Mouse (Mus musculus) lung, embryonic 15.5 days (tissue): ENCODE results near the gene 4930519P11Rik. TPM values are rescaled to one million over a fixed set of nuclear protein-coding genes. Genes with fewer than 3 reads are reported as not detected.

Experiments used
- ATAC-seq: fragments of 200-750 bp; cut with Nextera tagmentation; 2 replicates; pipeline ENCODE4 v1.8.0; 2017; ENCODE audit warnings: moderate number of reproducible peaks, borderline replicate concordance; ENCODE audit not compliant: low FRiP score, low TSS enrichment; ENCODE audit errors: extremely low read depth
- H3K27ac ChIP-seq: fragments of 300-500 bp; sonication (generic); 2 replicates; pipeline ENCODE4 v1.5.1; 2015; ENCODE audit warnings: moderate library complexity, mild to moderate bottlenecking, inconsistent platforms
- H3K27me3 ChIP-seq: fragments of 300-500 bp; sonication (generic); 2 replicates; pipeline ENCODE4 v1.6.1; 2015; ENCODE audit warnings: inconsistent platforms
- H3K36me3 ChIP-seq: fragments of 300-500 bp; sonication (generic); 2 replicates; pipeline ENCODE4 v1.6.1; 2015; ENCODE audit warnings: inconsistent platforms
- H3K4me1 ChIP-seq: fragments of 300-500 bp; sonication (generic); 2 replicates; pipeline ENCODE4 v1.6.1; 2015; ENCODE audit warnings: inconsistent platforms
- H3K4me2 ChIP-seq: fragments of 300-500 bp; sonication (generic); 2 replicates; pipeline ENCODE4 v1.6.1; 2015; ENCODE audit warnings: inconsistent platforms, mild to moderate bottlenecking, moderate library complexity
- H3K4me3 ChIP-seq: fragments of 300-500 bp; sonication (generic); 2 replicates; pipeline ENCODE4 v1.5.1; 2015; ENCODE audit warnings: mild to moderate bottlenecking, inconsistent platforms
- H3K9ac ChIP-seq: fragments of 300-500 bp; sonication (generic); 2 replicates; pipeline ENCODE4 v1.6.1; 2015; ENCODE audit warnings: inconsistent platforms
- H3K9me3 ChIP-seq: fragments of 300-500 bp; sonication (generic); 2 replicates; pipeline ENCODE4 v1.6.1; 2016; ENCODE audit warnings: inconsistent platforms
- WGBS: fragments of 180-500 bp; shearing (Covaris S2); methylation state at CpG from one replicate; pipeline ENCODE4 v1.1.7; 2015; 5-methylcytosine and 5-hydroxymethylcytosine counted together
- polyA plus RNA-seq: library from polyadenylated mRNA; unstranded; fragments of >200 nt; fragmentation: Nextera tagmentation; extraction: Ambion mirVana; gene quantifications from 2 replicates; pipeline ENCODE4 v1.2.1, GENCODE M21; 2015

4930519P11Rik gene
- polyA plus RNA-seq, 1 experiment from 2014 or later = not detected

DNA sequence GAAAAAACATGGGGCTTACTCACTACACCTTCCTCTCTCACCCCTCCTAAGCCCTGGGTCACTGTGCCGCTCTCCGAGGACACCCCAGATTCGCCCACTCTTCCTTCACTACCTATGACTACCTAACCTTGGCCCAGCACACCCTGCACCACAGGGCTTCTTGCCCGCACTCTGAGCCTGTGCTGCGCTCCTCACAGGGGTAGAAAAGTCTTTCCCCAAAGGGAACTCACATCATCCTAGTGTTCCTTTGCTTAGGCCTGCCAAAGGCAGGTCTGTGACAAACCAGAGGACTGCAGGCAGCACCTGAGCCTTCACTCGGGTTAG is 35.5 kb downstream of the 4930519P11Rik start:
- WGBS = 84% methylated on average over 6 of the region's 6 CpGs
- Histone ChIP-seq H3K4me2 (no peak overlapping the region), H3K4me3 (no peak overlapping the region), H3K27ac (no peak overlapping the region), H3K9me3 (no peaks in the 10 kb centered on the region), H3K27me3 (no peaks in the 10 kb centered on the region), H3K36me3 (no peaks in the 10 kb centered on the region), H3K9ac (no peak overlapping the region), H3K4me1 (no peaks in the 10 kb centered on the region)
- ATAC-seq = no peak

DNA sequence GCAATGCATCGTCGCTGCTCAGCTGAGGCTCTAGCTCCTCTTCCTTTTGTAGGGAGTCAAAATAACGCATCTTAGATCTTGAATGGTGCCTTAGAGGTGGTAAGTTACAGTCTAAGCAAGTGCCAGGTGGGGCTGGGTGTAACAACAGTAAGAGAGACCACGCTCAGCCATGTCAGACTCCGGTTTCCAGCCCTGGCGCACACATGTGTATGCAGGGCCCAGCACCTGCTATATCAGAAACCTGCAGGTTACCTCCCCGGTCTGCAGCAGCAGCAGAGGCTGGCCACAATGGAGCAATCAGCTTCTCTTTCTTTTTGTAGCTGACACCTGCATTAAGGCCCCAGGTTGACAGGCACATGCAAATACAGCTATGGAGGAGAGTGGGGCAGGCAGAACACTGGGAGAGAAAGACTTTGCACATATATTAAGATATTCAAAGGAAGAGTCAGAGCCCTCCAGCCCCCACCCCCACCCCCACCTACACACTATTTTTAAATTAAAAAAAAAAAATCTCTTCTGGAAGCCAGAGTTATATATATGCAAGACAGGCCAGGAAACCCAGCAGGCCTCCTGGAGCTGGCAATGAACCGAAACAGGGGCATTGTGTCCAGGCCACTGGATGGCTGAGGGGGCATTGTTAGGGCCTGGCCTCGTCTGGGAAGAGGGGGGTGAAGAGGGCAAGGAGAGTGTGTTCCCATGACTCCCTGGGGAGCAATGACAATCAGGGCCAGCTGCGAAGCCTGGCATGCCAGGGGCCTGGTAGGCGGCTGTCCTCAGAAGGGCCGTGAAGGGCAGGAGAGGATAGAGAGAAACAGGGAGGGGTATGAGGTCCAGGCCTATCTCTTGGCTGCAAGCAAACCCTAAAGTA is 36.1 kb downstream of the 4930519P11Rik start:
- H3K4me1 ChIP-seq = no peaks in the 10 kb centered on the region
- H3K27ac ChIP-seq = no peak overlapping the region
- H3K4me3 ChIP-seq = no peak overlapping the region
- no peaks in the 10 kb centered on the region for H3K36me3 ChIP-seq
- WGBS = 57% methylated on average over 12 of the region's 12 CpGs
- H3K4me2 ChIP-seq = no peak overlapping the region
- no peak overlapping the region for H3K9ac ChIP-seq
- H3K9me3 ChIP-seq = no peaks in the 10 kb centered on the region
- no peaks in the 10 kb centered on the region for H3K27me3 ChIP-seq
- no peak for ATAC-seq

- no peaks in the 10 kb centered on the region for H3K27me3 ChIP-seq
- H3K4me3 ChIP-seq = no peak overlapping the region
- no peaks in the 10 kb centered on the region for H3K36me3 ChIP-seq
- no peak for ATAC-seq
- no peak overlapping the region for H3K9ac ChIP-seq
- H3K27ac ChIP-seq = no peak overlapping the region
- H3K4me2 ChIP-seq = no peak overlapping the region
- 72% methylated on average over 7 of the region's 7 CpGs for WGBS
- peaks cover 13% of the 10 kb centered on the region for H3K4me1 ChIP-seq
- no peaks in the 10 kb centered on the region for H3K9me3 ChIP-seq
Measured at GRCm38 (mm10) chr2:154574271-154574670, 39.0 kb downstream of the 4930519P11Rik start.

GRCm38 (mm10) chr2:154572996-154573395 is 40.2 kb downstream of the 4930519P11Rik start:
- Histone ChIP-seq H3K9ac (no peak overlapping the region), H3K36me3 (no peaks in the 10 kb centered on the region), H3K4me2 (no peak overlapping the region), H3K9me3 (no peaks in the 10 kb centered on the region), H3K4me3 (no peak overlapping the region), H3K27ac (no peak overlapping the region), H3K4me1 (peaks cover 22% of the 10 kb centered on the region), H3K27me3 (no peaks in the 10 kb centered on the region)
- ATAC-seq = no peak
- 61% methylated on average over 3 of the region's 3 CpGs for WGBS

DNA sequence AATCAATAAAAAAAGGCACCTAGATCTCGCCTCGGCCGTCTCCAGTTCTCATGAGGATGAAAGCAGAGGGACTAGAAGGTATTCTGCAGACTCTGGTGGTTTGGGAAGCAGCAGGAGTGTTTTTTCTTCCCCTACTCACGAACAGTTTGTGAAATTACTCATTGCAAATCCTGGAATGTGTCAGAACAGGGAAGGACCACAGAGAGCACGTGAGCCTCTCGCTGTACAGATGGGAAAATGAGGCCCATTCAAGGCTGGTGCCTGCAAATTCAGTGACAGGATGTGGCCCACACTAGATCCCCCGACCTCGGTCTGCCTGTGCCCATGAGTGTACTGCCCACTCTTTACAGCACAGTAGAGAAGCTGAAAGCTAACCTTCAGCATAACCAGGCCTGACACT is 41.3 kb downstream of the 4930519P11Rik start:
- Histone ChIP-seq H3K9ac (no peak overlapping the region), H3K36me3 (no peaks in the 10 kb centered on the region), H3K27ac (no peak overlapping the region), H3K4me2 (no peak overlapping the region), H3K4me1 (peaks cover 32% of the 10 kb centered on the region), H3K27me3 (no peaks in the 10 kb centered on the region), H3K9me3 (no peaks in the 10 kb centered on the region), H3K4me3 (no peak overlapping the region)
- WGBS = 64% methylated on average over 8 of the region's 8 CpGs
- no peak for ATAC-seq

DNA sequence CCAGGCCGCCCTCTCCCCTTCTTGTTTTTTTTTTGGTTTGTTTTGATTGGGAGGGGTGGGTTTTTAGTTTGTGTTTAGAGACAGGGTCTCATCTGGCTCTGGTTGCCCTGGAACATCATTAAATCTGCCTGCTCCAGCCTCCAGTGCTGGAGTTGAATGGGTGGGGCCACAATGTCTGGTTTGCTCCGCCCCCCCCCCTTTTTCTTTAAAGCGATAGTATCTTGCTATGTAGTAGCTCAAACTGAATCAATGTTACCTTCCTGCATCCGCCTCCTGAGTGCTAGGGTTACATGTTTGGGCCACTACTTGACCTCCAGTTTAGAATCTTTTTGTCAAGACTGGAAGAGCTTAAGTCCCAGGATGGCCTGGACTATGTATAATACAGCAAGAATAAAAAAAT is 42.0 kb downstream of the 4930519P11Rik start:
- no peak for ATAC-seq
- Histone ChIP-seq H3K9me3 (no peaks in the 10 kb centered on the region), H3K4me2 (no peak overlapping the region), H3K27ac (0 out of 2 replicates have a peak overlapping the region, but pooled peaks have one; percentile 93), H3K27me3 (no peaks in the 10 kb centered on the region), H3K4me1 (peaks cover 39% of the 10 kb centered on the region), H3K36me3 (no peaks in the 10 kb centered on the region), H3K9ac (no peak overlapping the region), H3K4me3 (no peak overlapping the region)
- WGBS = 80% methylated on average over 4 of the region's 4 CpGs

DNA sequence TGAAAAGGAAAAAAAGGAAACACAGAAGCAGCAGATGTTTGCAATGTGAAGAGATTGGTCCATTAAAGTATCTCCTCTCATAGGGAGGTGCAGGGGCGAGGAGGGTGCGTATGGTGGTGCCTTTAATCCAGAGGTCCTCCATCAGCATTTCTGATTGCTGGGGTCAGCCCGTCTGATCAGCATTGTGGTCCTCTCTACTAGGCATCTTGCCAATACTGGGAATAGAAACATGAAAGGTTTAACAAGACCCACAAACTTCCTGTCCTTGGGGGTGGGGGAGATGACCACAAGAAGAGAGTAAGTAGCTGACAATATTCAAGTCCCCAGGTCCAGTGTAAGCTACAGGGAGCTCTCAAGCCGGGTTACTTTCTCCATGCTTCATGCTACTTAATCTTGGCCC is 42.6 kb downstream of the 4930519P11Rik start:
- no peak for ATAC-seq
- H3K27me3 ChIP-seq = no peaks in the 10 kb centered on the region
- no peaks in the 10 kb centered on the region for H3K36me3 ChIP-seq
- 50% methylated on average over 4 of the region's 4 CpGs for WGBS
- H3K4me3 ChIP-seq = peak overlapping the region; percentile 90; the same call in 1 of the 2 replicates
- H3K27ac ChIP-seq = peak overlapping the region; percentile 93
- no peak overlapping the region for H3K9ac ChIP-seq
- peak overlapping the region; percentile 67 for H3K4me2 ChIP-seq
- H3K9me3 ChIP-seq = no peaks in the 10 kb centered on the region
- peaks cover 42% of the 10 kb centered on the region for H3K4me1 ChIP-seq

GRCm38 (mm10) chr2:154569836-154570286 is 43.4 kb downstream of the 4930519P11Rik start, which contains the start of gene E2f1:
Gene E2f1, minus strand, starts transcription at chr2:154569892.
- ATAC-seq = peak; percentile 96
- WGBS = 0% methylated on average over 37 of the region's 44 CpGs
- no peaks in the 10 kb centered on the region for H3K9me3 ChIP-seq
- H3K27ac ChIP-seq = peak within 1 kb of the TSS; percentile 93
- H3K4me2 ChIP-seq = peak within 1 kb of the TSS; percentile 67
- peaks cover 42% of the 10 kb centered on the region for H3K4me1 ChIP-seq
- H3K4me3 ChIP-seq = peak within 1 kb of the TSS; percentile 90
- no peaks in the 10 kb centered on the region for H3K36me3 ChIP-seq
- H3K27me3 ChIP-seq = no peaks in the 10 kb centered on the region
- H3K9ac ChIP-seq = peak within 1 kb of the TSS; percentile 74

DNA sequence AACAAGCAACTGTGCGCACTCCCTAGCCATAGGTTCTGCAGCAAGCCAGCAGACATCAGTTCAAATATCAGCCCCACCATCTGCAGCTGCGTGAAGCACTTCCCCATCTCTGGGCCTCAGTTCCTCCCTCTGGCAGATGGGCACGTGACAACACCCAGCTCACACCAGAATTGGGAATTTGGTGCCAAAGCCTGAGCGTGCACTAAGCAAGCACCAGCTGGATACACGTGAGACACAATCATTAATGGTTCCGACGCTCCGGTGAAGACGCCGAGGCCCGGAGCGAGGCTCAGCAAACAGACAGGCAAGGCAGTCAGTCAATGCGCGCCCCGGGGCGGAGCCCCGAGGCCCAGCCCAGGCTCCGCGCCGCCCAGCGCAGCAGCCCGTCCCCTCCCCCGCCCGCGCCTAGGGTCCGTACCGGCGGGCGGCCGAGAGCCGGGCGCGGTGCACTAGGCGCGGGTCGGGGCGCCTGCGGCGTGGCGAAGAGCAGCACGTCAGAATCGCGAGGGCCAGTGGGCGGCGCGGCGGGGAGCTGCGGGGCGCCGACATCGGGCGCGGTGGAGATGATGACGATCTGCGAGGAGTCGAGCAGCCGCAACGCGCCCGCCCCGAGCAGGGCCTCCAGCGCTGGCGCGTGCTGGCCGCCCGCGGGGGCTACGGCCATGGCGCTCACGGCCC is 44.0 kb downstream of the 4930519P11Rik start:
- WGBS = 0% methylated on average over 48 of the region's 70 CpGs
- H3K27ac ChIP-seq = peak overlapping the region; percentile 93
- H3K9ac ChIP-seq = peak overlapping the region; percentile 74

DNA sequence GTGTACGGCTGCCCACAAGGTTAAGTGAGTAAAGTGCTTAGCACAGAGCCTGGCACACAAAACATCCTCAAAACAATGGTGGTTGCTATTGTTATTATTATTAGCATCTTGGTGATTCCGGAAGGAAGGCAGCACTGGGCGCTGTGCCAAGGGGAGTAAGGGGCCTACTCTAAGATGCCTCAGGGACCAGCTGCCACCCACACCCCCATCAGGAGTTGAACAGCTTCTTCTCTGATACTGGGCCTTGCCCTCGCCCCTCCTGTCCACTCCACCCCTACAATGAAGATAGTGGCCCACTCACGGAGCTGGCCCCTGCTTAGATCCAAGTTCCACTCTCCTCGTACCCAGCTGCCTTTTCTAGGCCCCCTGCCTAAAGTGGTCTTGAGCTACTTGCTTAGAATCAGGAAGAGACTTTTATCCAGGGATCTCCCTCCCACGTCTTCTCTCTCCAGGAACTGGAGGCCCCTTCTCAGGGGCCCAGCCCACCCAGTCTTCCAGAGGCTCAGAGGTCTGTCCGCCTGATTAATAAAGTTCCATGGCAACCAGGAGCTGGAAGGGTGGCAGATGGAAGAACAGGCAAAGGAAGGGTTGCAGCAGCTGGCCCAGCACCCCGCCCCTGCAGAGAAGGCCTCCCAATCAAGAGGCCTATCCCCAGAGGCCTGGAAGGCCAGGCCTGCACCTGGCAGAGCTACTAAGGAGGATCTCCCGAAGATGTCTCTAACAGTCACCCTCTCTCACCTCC is 44.7 kb downstream of the 4930519P11Rik start:
- no peaks in the 10 kb centered on the region for H3K27me3 ChIP-seq
- H3K36me3 ChIP-seq = peaks cover 8% of the 10 kb centered on the region
- no peaks in the 10 kb centered on the region for H3K9me3 ChIP-seq
- ATAC-seq = 0 out of 2 replicates have a peak, but pooled peaks have one; percentile 0
- peaks cover 42% of the 10 kb centered on the region for H3K4me1 ChIP-seq
- H3K9ac ChIP-seq = peak overlapping the region; percentile 74
- peak overlapping the region; percentile 67 for H3K4me2 ChIP-seq
- WGBS = 5% methylated on average over 10 of the region's 10 CpGs
- H3K4me3 ChIP-seq = peak overlapping the region; percentile 90
- peak overlapping the region; percentile 93 for H3K27ac ChIP-seq

More for the DNA sequence above, 44.0 kb downstream of the 4930519P11Rik start:
- no peaks in the 10 kb centered on the region for H3K9me3 ChIP-seq
- H3K4me1 ChIP-seq = peaks cover 42% of the 10 kb centered on the region
- peak overlapping the region; percentile 67 for H3K4me2 ChIP-seq
- H3K27me3 ChIP-seq = no peaks in the 10 kb centered on the region
- peak; percentile 85 for ATAC-seq
- H3K4me3 ChIP-seq = peak overlapping the region; percentile 90
- H3K36me3 ChIP-seq = peaks cover 1% of the 10 kb centered on the region; the same call in 1 of the 2 replicates

- Histone ChIP-seq H3K36me3 (peaks cover 16% of the 10 kb centered on the region), H3K4me3 (peak overlapping the region; percentile 90), H3K9me3 (no peaks in the 10 kb centered on the region), H3K4me1 (peaks cover 42% of the 10 kb centered on the region), H3K4me2 (peak overlapping the region; percentile 67), H3K27ac (peak overlapping the region; percentile 93), H3K27me3 (no peaks in the 10 kb centered on the region), H3K9ac (peak overlapping the region; percentile 74)
- no peak for ATAC-seq
- WGBS = 40% methylated on average over 2 of the region's 2 CpGs
Measured at GRCm38 (mm10) chr2:154567766-154568165, 45.5 kb downstream of the 4930519P11Rik start.
